Mouse (Mus musculus): ENCODE results near the gene Cd164. TPM values are rescaled to one million over a fixed set of nuclear protein-coding genes. Genes with fewer than 3 reads are reported as not detected.
A peak's percentile ranks its signal among the peaks of the same experiment; 100 is the strongest.

Gene Cd164
- total and polyA plus RNA-seq, 2 experiments from 2014 or later: 31.3 to 61.9 TPM

DNA sequence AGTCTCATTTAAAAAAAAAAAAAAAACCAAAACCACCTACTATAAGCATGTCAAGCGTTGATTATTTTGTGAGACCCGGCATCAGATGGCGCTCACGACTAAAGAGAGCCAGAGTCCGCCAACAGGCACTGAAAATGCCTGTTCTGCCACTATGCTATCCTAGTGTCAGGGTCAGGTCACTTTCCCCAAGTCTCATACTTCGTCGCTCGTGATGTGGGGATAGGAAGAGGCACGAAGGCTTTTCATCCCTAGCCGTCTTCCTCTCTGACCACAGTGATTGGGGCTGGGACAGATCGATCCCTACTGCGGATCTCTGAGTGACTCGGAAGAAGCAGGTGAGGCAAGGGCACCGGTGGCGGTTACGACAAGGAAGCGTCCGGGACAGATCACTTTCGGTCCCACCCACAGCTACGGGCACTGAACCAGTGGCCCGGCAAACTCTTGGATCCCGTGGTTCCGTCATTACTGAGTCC, 670 bp upstream of the Cd164 start:
- ATAC-seq: peak; percentile 68
- 0% methylated on average over 23 of the region's 23 CpGs for WGBS

DNA sequence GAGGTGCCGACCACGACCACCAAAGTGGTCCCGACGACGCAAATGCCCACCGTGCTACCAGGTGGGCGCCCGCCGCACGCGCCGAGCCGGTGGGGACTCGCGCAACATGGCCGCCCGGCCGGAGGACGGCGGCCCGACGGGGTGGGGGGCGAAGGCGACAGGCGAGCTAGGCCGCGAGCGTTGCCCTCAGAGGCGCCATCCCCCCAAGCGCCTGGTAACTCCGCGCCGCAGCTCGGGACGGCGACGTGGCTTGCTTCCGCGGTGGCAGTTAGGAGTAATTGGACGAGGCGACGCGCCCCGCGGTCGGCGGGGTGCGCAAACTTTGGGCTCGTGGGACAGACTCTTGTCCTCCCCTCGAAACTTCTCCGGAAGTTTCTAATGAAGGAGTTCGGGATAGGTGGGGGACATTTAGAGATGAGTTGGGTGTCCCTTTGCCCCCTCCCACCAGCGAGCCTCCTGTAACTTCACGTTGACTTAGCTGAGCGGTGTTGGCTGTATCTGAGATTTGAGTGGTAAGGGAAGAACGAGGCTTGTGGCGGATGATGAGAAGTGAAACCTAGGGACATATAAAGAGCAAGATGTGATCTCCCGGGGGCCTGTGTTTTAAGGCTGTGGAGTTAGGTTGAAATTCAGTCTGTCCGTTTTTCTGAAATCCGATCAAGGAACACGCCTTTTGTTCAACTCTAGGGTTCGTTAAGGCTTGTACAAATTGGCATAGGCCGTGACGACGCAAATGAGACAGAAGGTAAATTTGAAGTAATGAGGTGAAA, 611 bp downstream of the Cd164 start:
- Histone ChIP-seq H3K27ac (peak overlapping the region; percentile 100), H3K4me2 (ENCODE audit: low read depth, low read length) (peak overlapping the region; percentile 94), H3K9ac (replicated peaks; ENCODE audit: low read length) (peak overlapping the region; percentile 91), H3K27me3 (ENCODE audit: insufficient read depth, low read length) (no peaks in the 10 kb centered on the region), H3K4me1 (ENCODE audit: insufficient read depth, low read length) (peaks cover 24% of the 10 kb centered on the region), H3K9me3 (ENCODE audit: low read length) (no peaks in the 10 kb centered on the region), H3K36me3 (ENCODE audit: insufficient read depth, low read length) (no peaks in the 10 kb centered on the region), H3K4me3 (ENCODE audit: low read length) (peak overlapping the region; percentile 96)
- no peak for TF ChIP-seq CTCF (IDR thresholded peaks at IDR 0.05; ENCODE audit: low read depth)
- WGBS: under 1% methylated on average over 60 of the region's 65 CpGs
- ATAC-seq: peak; percentile 57; the same call in 1 of the 2 replicates
- peak; percentile 59 for DNase-seq (ENCODE audit: low spot score)

More for the DNA sequence above, 670 bp upstream of the Cd164 start:
- Histone ChIP-seq H3K4me2 (ENCODE audit: low read depth, low read length) (peak overlapping the region; percentile 94), H3K9me3 (ENCODE audit: low read length) (no peaks in the 10 kb centered on the region), H3K27ac (peak overlapping the region; percentile 100), H3K4me1 (ENCODE audit: insufficient read depth, low read length) (peaks cover 24% of the 10 kb centered on the region), H3K27me3 (ENCODE audit: insufficient read depth, low read length) (no peaks in the 10 kb centered on the region), H3K36me3 (ENCODE audit: insufficient read depth, low read length) (no peaks in the 10 kb centered on the region), H3K4me3 (ENCODE audit: low read length) (peak overlapping the region; percentile 96), H3K9ac (replicated peaks; ENCODE audit: low read length) (peak overlapping the region; percentile 91)
- TF ChIP-seq CTCF (IDR thresholded peaks at IDR 0.05; ENCODE audit: low read depth): peak; percentile 76
- DNase-seq (ENCODE audit: low spot score): peak; percentile 88

DNA sequence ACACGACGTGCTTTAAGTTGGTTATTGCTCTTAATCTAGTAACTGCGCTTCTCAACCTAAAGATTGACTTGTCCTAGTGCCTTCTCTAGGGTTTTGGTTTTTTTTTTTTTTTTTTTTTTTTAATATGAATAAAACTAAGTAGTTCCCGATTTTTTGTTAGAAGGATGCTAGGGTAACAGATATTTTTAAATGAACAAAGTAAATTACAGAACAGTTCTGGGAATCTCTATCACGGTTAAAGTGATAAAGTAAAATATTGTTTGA, 1.1 kb downstream of the Cd164 start:
- no peak for ATAC-seq
- no peaks in the 10 kb centered on the region for H3K27me3 ChIP-seq (ENCODE audit: insufficient read depth, low read length)
- peak overlapping the region; percentile 94 for H3K4me2 ChIP-seq (ENCODE audit: low read depth, low read length)
- WGBS: 5% methylated on average over 5 of the region's 5 CpGs
- H3K9ac ChIP-seq (replicated peaks; ENCODE audit: low read length): peak overlapping the region; percentile 91
- H3K4me3 ChIP-seq (ENCODE audit: low read length): peak overlapping the region; percentile 96
- TF ChIP-seq CTCF (IDR thresholded peaks at IDR 0.05; ENCODE audit: low read depth): no peak
- DNase-seq (ENCODE audit: low spot score): no peak
- H3K4me1 ChIP-seq (ENCODE audit: insufficient read depth, low read length): peaks cover 24% of the 10 kb centered on the region
- no peak overlapping the region for H3K27ac ChIP-seq
- no peaks in the 10 kb centered on the region for H3K9me3 ChIP-seq (ENCODE audit: low read length)
- H3K36me3 ChIP-seq (ENCODE audit: insufficient read depth, low read length): no peaks in the 10 kb centered on the region

DNA sequence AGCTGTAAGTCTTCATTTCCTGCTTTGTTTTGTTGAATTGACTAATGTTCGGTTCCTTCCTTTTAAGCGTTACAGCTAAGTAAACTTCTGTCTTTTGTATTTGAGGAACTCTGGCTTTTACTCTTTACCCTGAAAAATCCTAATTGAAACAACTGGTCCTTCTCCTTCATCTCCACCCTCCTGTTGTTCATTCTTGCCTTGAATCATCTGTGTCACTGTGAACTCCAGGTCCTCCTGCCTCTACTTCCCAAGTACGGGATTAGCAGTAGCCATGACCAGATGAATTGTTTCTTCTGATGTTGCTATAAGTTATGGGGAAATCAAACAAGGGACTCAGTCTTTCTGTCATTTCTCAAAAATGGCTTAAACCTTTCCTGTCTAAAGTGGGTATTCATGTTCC, 4.2 kb downstream of the Cd164 start:
- H3K27me3 ChIP-seq (ENCODE audit: insufficient read depth, low read length): no peaks in the 10 kb centered on the region
- peaks cover 5% of the 10 kb centered on the region; the same call in 1 of the 2 replicates for H3K36me3 ChIP-seq (ENCODE audit: insufficient read depth, low read length)
- WGBS: 81% methylated on average over 3 of the region's 3 CpGs
- no peak for DNase-seq (ENCODE audit: low spot score)
- H3K4me1 ChIP-seq (ENCODE audit: insufficient read depth, low read length): peaks cover 24% of the 10 kb centered on the region
- no peak overlapping the region for H3K4me2 ChIP-seq (ENCODE audit: low read depth, low read length)
- ATAC-seq: no peak
- no peak overlapping the region for H3K27ac ChIP-seq
- no peak overlapping the region for H3K9ac ChIP-seq (replicated peaks; ENCODE audit: low read length)
- no peak for TF ChIP-seq CTCF (IDR thresholded peaks at IDR 0.05; ENCODE audit: low read depth)
- no peak overlapping the region for H3K4me3 ChIP-seq (ENCODE audit: low read length)
- no peaks in the 10 kb centered on the region for H3K9me3 ChIP-seq (ENCODE audit: low read length)

DNA sequence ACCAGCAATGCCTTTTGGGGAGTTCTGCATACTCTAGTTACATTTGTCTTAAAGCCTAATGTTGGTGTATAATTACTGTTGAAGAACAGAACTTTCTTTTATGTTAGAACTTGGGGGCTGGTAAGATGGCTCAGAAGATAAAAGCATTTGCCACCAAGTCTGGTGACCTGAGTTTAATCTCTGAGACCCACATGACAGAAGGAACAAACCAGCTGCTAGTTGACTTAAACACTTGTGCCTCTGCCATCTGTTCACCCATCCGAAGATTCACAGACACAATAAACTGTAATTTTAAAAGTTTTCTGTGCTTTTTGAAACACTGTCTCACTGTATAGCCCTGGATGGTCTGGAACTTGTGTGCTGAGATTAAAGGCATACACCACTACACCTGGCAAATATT, 6.5 kb downstream of the Cd164 start:
- no peak overlapping the region for H3K4me2 ChIP-seq (ENCODE audit: low read depth, low read length)
- H3K36me3 ChIP-seq (ENCODE audit: insufficient read depth, low read length): peaks cover 20% of the 10 kb centered on the region; the same call in 1 of the 2 replicates
- H3K27ac ChIP-seq: no peak overlapping the region
- DNase-seq (ENCODE audit: low spot score): no peak
- no peak for ATAC-seq
- H3K27me3 ChIP-seq (ENCODE audit: insufficient read depth, low read length): no peaks in the 10 kb centered on the region
- H3K4me1 ChIP-seq (ENCODE audit: insufficient read depth, low read length): peaks cover 22% of the 10 kb centered on the region
- no peak overlapping the region for H3K9ac ChIP-seq (replicated peaks; ENCODE audit: low read length)
- H3K9me3 ChIP-seq (ENCODE audit: low read length): no peaks in the 10 kb centered on the region
- H3K4me3 ChIP-seq (ENCODE audit: low read length): no peak overlapping the region
- no peak for TF ChIP-seq CTCF (IDR thresholded peaks at IDR 0.05; ENCODE audit: low read depth)
- 66% methylated on average over 1 of the region's 1 CpGs for WGBS

DNA sequence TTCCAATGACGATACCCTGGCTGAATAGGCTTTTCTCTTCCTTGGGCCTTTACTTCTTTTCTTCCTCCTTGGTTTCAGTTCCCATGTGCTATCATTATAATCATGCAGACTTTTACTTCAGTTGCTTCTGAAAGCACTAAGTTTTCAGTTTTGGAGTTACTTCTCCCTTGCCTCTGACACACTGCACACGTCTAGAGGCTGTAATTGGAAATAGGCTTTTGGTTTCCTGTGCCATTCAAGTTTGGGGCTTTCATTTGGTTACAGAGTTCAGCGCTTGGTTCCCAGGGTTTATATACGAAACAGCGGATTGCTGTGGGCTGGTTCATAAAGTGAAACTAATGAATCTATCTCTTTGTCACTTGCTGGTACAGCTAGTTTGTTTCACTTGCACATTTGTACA, 10.8 kb downstream of the Cd164 start:
- Histone ChIP-seq H3K4me3 (ENCODE audit: low read length) (no peak overlapping the region), H3K27me3 (ENCODE audit: insufficient read depth, low read length) (no peaks in the 10 kb centered on the region), H3K9me3 (ENCODE audit: low read length) (no peaks in the 10 kb centered on the region), H3K9ac (replicated peaks; ENCODE audit: low read length) (no peak overlapping the region), H3K27ac (no peak overlapping the region), H3K4me1 (ENCODE audit: insufficient read depth, low read length) (no peaks in the 10 kb centered on the region), H3K36me3 (ENCODE audit: insufficient read depth, low read length) (peaks cover 25% of the 10 kb centered on the region), H3K4me2 (ENCODE audit: low read depth, low read length) (no peak overlapping the region)
- no peak for TF ChIP-seq CTCF (IDR thresholded peaks at IDR 0.05; ENCODE audit: low read depth)
- ATAC-seq: no peak
- DNase-seq (ENCODE audit: low spot score): no peak
- 93% methylated on average over 5 of the region's 5 CpGs for WGBS

DNA sequence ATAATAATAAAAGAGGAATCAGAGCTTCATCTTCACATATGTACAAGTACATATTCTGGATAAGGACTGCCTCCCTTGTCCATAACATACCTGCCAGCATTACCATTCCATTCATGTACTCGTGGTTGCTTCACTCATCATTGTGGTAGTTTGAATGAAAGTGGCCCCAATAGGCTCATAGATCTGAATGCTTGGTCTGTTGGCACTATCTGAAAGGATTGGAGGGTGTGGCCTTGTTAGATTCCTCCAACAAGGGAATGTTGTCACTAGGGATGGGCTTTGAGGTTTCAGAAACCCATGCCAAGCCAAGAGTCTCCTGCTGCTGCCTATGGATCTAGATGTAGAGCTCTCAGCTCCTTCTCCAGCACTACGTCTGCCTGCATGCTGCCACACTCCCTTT, 16.8 kb downstream of the Cd164 start:
- Histone ChIP-seq H3K9ac (replicated peaks; ENCODE audit: low read length) (no peak overlapping the region), H3K9me3 (ENCODE audit: low read length) (no peaks in the 10 kb centered on the region), H3K4me2 (ENCODE audit: low read depth, low read length) (no peak overlapping the region), H3K27ac (no peak overlapping the region), H3K36me3 (ENCODE audit: insufficient read depth, low read length) (peaks cover 8% of the 10 kb centered on the region), H3K4me3 (ENCODE audit: low read length) (no peak overlapping the region), H3K27me3 (ENCODE audit: insufficient read depth, low read length) (no peaks in the 10 kb centered on the region), H3K4me1 (ENCODE audit: insufficient read depth, low read length) (no peaks in the 10 kb centered on the region)
- no peak for TF ChIP-seq CTCF (IDR thresholded peaks at IDR 0.05; ENCODE audit: low read depth)
- 90% methylated on average over 2 of the region's 2 CpGs for WGBS
- DNase-seq (ENCODE audit: low spot score) (no peak), ATAC-seq (no peak)
